Mouse (Mus musculus) G1E-ER4 (cell line): ENCODE data around the gene 6430571L13Rik. TPM values are rescaled to one million over a fixed set of nuclear protein-coding genes. Genes with fewer than 3 reads are reported as not detected.

Source experiments
- GATA1 ChIP-seq: IDR thresholded peaks from one replicate; pipeline ENCODE4 v1.8.0; 2012; ENCODE audit warnings: low read length, inconsistent platforms
- polyA plus RNA-seq: library from polyadenylated mRNA; stranded (reverse); fragments of >175 nt; gene quantifications from 2 replicates; pipeline ENCODE4 v1.2.3, GENCODE M21; 2012

6430571L13Rik gene
- polyA plus RNA-seq, 1 experiment = 0.16 TPM

DNA sequence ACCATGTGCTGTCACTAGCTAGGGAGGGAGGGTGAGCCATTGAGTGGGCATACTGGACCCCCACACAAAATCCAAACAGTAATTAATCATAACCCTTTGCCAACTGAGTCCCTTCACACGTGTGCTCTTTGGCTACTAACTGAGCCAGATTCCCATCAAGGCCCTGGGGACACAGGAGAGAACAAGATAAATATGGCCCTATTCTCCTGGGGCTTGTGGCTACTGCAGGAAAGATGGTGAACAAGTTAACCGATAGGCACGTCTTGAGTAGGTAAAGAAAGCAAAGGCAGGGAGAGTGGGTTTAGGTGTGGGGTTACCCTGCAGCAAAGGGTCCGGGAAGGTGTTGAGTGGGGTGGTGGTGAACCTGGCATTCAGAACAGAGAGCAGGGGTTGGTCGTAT lies 36.5 kb upstream of the 6430571L13Rik start:
- no peak for TF ChIP-seq GATA1

DNA sequence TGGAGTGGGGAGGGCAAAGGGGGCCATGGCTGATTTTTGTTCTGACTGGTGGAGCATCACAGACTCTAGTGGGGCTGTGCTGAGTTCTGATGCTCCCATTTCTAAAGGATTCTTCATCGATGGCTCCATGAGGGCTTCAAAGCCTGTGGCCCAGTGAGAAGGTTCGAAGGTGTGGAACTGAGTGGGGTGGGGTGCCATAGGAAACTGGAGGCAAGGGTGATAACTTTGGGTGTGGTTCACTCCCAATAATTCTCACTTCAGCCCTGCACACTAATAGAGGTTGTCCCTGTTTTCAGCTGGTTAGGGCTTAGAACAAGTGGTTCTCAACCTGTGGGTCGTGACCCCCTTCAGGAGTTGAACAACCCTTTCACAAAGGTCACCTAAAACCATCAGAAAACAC lies 36.0 kb upstream of the 6430571L13Rik start:
- no peak for TF ChIP-seq GATA1

DNA sequence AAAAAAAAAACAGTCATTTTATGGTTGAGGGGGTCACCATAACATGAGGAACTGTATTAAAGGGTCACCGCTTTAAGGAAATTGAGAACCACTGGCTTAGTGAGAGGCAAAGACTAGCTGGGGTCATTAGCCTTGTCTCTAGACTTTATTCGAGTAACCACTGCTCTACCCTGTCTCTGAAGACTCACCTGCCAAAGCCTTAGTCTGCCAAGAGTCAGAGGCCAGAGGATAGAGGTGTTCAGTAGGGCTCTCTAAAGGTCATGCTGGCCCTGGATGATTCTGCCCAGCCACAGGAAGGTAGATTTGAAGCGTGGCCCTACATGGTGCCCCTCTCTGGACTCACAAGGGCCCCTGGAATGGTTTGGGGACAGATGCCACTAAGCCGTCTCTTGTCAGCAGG lies 35.4 kb upstream of the 6430571L13Rik start:
- TF ChIP-seq GATA1 = no peak

GRCm38 (mm10) chr9:107305601-107306542 lies 34.5 kb upstream of the 6430571L13Rik start:
- TF ChIP-seq GATA1 = no peak

DNA sequence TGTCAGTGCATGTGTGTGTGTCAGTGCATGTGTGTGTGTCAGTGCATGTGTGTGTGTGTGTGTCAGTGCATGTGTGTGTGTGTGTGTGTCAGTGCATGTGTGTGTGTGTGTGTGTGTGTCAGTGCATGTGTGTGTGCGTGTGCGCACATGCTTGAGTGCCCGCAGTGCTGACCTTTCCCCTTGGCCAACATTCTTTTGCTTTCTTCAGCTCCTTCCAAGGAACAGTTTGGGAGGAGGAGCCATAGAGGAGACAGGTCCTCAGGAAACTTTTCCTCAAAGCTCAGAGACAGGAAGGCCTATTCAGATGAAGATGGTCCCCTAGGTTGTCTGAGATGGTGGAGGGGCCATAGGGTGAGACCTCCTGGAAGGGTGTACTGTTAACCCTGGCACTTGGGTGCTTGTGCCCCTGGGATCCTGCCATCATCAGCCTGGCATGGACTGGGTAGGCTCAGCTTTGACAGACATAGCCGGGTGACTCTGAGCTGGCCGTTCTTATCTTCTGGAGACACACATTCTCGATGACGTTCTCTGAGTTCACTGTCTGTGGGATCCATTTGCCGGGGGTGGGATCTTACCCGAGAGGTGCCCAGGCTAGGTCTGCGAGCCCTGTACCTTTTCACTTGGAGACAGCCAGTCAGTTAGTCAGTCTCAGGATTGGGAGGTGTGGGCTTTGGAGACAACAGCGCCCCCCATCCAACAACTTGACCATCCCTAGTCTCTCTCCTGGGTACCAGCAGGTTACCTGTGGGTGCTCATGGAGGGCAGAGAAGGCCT lies 33.1 kb upstream of the 6430571L13Rik start:
- TF ChIP-seq GATA1 = no peak

DNA sequence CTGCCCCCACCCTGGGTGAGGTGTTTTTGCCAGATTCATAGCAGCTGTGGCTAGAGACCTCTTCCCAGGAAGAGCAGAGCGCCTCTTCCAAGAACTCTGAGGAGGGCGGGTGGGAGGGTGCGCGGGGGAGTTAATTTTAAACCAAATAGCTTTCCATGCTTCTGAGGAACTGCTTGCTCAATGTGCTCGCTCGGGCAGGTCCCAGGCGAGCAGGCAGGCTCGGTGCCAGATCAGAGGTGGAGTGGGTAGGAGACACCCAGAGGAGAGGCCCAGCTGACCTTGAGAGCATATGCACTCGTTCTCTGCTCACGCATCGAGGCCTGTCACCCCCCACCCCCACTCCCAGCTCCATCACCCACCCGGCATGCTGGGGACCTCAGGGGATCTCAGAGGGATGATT lies 32.5 kb upstream of the 6430571L13Rik start:
- TF ChIP-seq GATA1 = no peak

GRCm38 (mm10) chr9:107308346-107309000 lies 31.9 kb upstream of the 6430571L13Rik start:
- no peak for TF ChIP-seq GATA1

- TF ChIP-seq GATA1 = no peak
Observed at GRCm38 (mm10) chr9:107309171-107309570, 31.2 kb upstream of the 6430571L13Rik start.

DNA sequence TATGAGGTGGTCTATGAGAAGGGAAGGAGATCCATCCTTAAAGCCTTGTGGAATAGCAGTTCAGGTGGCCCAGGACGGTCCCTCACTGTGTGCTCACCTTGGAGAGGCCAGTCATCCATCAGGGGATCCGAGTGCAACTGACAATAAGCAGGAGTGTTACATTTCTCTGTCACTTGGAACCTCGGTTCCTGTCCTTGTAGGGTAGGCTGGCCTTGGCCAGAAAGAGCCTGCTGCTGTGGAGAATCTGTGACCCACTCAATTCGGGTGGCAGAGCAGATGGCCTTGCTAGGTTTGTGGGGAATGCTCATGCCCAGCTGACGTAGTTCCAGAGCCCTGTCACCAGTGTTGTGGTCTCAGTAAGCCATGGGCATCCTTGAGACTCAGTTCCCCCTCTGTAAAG lies 30.8 kb upstream of the 6430571L13Rik start:
- no peak for TF ChIP-seq GATA1

DNA sequence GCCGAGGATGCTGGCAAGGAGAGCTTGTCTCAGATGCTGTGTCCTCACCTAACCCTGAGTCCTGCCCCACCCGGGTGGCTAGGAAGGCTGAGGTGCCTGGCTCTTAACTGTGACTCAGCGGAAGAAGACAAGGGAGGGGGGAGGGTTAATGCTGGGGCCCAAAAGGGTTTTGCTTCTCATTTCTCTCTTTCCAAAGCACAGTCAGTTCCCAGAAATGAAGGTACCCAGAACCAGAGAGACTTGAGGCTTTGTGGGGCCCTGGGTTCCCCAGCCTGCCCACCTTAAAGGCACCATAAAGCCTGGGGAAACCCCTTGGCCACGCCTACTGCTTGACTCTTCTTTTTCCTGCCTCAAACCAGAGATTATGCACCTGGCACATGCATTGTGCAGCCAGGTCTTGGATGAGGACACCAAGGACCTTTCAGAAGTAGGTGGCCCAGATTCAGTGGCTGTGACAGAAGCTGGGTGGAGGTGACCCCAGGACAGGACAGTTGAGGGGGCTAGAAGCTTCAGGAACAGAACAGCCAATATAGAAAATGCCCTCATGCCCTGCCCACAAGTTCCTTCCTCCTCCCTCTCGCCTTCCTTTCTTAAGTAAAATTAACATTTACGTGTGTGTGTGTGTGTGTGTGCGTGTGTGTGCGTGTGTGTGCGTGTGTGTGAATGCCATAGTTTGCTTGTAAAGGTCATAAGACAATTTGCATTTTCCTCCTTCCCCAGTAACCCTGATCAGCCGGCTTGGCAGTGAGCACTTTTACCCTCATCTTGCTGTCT lies 27.4 kb upstream of the 6430571L13Rik start:
- no peak for TF ChIP-seq GATA1

DNA sequence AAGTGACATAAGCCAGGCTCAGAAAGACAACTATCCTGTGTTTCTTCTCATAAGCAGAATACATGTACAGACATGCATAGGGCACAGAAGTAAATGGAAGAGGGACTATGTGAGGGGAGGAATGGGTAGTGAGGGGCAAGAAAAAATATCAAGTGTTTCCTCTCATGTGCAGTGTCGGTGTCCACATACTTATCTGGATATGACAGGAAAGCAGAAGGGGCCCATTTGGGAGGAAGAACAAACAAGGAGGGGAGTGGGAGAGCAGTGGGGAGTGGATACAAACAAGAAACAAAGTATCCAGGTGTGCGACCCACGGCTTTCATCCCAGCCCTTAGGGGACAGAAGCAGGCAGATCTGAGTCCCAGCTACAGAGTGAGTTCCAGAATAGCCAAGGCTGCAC lies 26.5 kb upstream of the 6430571L13Rik start:
- no peak for TF ChIP-seq GATA1

- TF ChIP-seq GATA1 = no peak
Observed at GRCm38 (mm10) chr9:107315791-107316190, 24.6 kb upstream of the 6430571L13Rik start.

GRCm38 (mm10) chr9:107322461-107323050 lies 17.8 kb upstream of the 6430571L13Rik start:
- TF ChIP-seq GATA1 = no peak

DNA sequence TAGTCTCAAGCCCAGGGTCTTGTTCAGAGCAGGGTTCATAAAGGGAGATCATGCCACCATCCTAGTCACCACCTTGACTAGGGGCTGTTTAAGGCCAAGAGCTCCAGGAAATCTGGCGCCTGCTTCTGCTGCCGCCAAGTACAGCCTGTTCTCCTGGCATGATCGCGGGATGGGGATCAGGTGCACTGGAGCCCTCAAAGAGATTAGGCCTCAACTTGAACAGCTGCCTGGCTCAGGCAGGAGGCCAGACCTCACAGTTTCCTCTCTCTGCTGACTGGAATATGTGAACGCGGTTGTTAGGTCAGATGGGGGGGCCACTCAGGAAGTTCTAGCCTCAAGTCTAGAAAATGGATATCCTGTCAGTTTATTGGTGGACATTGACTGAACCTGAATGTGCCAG lies 16.8 kb upstream of the 6430571L13Rik start:
- no peak for TF ChIP-seq GATA1
